Comparison of ENCODE assay signal across 17 mouse cellular contexts in genomic region chr14:60138339-60138738, GRCm38 (mm10). TPM values are rescaled to one million over a fixed set of nuclear protein-coding genes. Genes with fewer than 3 reads are reported as not detected.
A peak's percentile ranks its signal among the peaks of the same experiment; 100 is the strongest.
DNase-seq lines count a peak whose midpoint lies in the region; ATAC-seq lines count a peak whose summit lies in the region.
"Had no signal": no experiment of that assay in that cellular context is flagged by ENCODE, and none has a peak within 500 bp of the region (broad histone marks: within the 10 kb centered on the region; RNA-seq: fewer than 3 reads in every experiment).

No protein-coding gene starts in this region.

- peak; percentile 56; the same call in 1 of the 2 replicates for ATAC-seq in intestine, embryonic 15.5 days
- no peak for ATAC-seq in intestine, embryonic 16.5 days
- peak; percentile 47 for ATAC-seq in CD4-positive, CD25-positive, alpha-beta regulatory T cell, adult 4 months
- ATAC-seq in common myeloid progenitor, adult 5-6 weeks (replicated peaks; ENCODE audit: low read depth, poor library complexity, severe bottlenecking) = peak; percentile 62; the same call in 1 of the 2 replicates

- DNase-seq in thymus, postnatal 14 days = peak; percentile 41
- DNase-seq in right cerebral cortex, postnatal 36 days (ENCODE audit: low spot score in 2 of 2) = no peak
- no peak for DNase-seq in left cerebral cortex, postnatal 10 days (ENCODE audit: extremely low spot score in 1 of 2, low spot score in 2 of 2)
- DNase-seq in adrenal gland, adult 8-10 months = no peak
- DNase-seq: B cell, adult 2 months; cerebellum, adult 18-20 months; layer of hippocampus, adult 9-11 months; lung, embryonic 14.5 days; right cerebral cortex, postnatal 4 days had no signal

- H3K4me3 ChIP-seq in intestine, embryonic 15.5 days (replicated peaks) = no peak overlapping the region
- no peak overlapping the region for H3K4me3 ChIP-seq in intestine, embryonic 16.5 days (ENCODE audit: low read length)
- H3K4me3 ChIP-seq: forebrain, embryonic 10.5 days; limb, embryonic 15.5 days; neural tube, embryonic 12.5 days had no signal

- intact Hi-C loops in left cerebral cortex, postnatal 10 days (cut with DNase I) = no loop called here

- no peaks in the 10 kb centered on the region for H3K9me3 ChIP-seq in intestine, embryonic 15.5 days
- no peaks in the 10 kb centered on the region for H3K9me3 ChIP-seq in intestine, embryonic 16.5 days (ENCODE audit: control insufficient read depth, low read length)
- H3K9me3 ChIP-seq: forebrain, embryonic 10.5 days; limb, embryonic 15.5 days; neural tube, embryonic 12.5 days had no signal

- H3K36me3 ChIP-seq in intestine, embryonic 15.5 days = no peaks in the 10 kb centered on the region
- H3K36me3 ChIP-seq in intestine, embryonic 16.5 days (ENCODE audit: control insufficient read depth, insufficient read depth, low read length) = no peaks in the 10 kb centered on the region
- H3K36me3 ChIP-seq: forebrain, embryonic 10.5 days; limb, embryonic 15.5 days; neural tube, embryonic 12.5 days had no signal

- 94% methylated on average over 4 of the region's 4 CpGs for WGBS in intestine, embryonic 15.5 days
- 86% methylated on average over 3 of the region's 4 CpGs for WGBS in intestine, embryonic 16.5 days

- no peak overlapping the region for H3K9ac ChIP-seq in intestine, embryonic 15.5 days
- H3K9ac ChIP-seq in intestine, embryonic 16.5 days (ENCODE audit: low read depth, low read length) = no peak overlapping the region
- H3K9ac ChIP-seq: hindbrain, embryonic 14.5 days; limb, embryonic 15.5 days; lung, embryonic 14.5 days; neural tube, embryonic 12.5 days had no signal

- no peaks in the 10 kb centered on the region for H3K4me1 ChIP-seq in intestine, embryonic 15.5 days (replicated peaks)
- H3K4me1 ChIP-seq in intestine, embryonic 16.5 days (ENCODE audit: control insufficient read depth, insufficient read depth, low read length) = no peaks in the 10 kb centered on the region
- H3K4me1 ChIP-seq: forebrain, embryonic 10.5 days; limb, embryonic 15.5 days; neural tube, embryonic 12.5 days had no signal

- H3K27me3 ChIP-seq in intestine, embryonic 15.5 days (replicated peaks) = no peaks in the 10 kb centered on the region
- H3K27me3 ChIP-seq in intestine, embryonic 16.5 days (replicated peaks; ENCODE audit: control insufficient read depth, insufficient read depth, low read length) = no peaks in the 10 kb centered on the region
- H3K27me3 ChIP-seq: limb, embryonic 15.5 days; neural tube, embryonic 12.5 days had no signal

- no peak overlapping the region for H3K4me2 ChIP-seq in intestine, embryonic 15.5 days (replicated peaks)
- H3K4me2 ChIP-seq in intestine, embryonic 16.5 days (ENCODE audit: low read depth, low read length) = no peak overlapping the region
- H3K4me2 ChIP-seq: hindbrain, embryonic 14.5 days; limb, embryonic 15.5 days; lung, embryonic 14.5 days; neural tube, embryonic 12.5 days had no signal

- no peak overlapping the region for H3K27ac ChIP-seq in intestine, embryonic 15.5 days
- H3K27ac ChIP-seq in intestine, embryonic 16.5 days (ENCODE audit: low read length) = no peak overlapping the region
- H3K27ac ChIP-seq: forebrain, embryonic 10.5 days; hindbrain, embryonic 14.5 days; limb, embryonic 15.5 days; neural tube, embryonic 12.5 days had no signal

RNA-seq across cellular contexts. Expression of gene Atp8a2, which starts 58.6 kb away (rescaled TPM):
- 7.0 and 9.2 TPM in 2 replicates for polyA plus RNA-seq in intestine, embryonic 15.5 days (2015; fragmentation: Nextera tagmentation; extraction: Ambion mirVana)
- 6.3 and 6.7 TPM in 2 replicates for polyA plus RNA-seq in intestine, embryonic 16.5 days (2015; fragmentation: Nextera tagmentation; extraction: Ambion mirVana)
- polyA plus RNA-seq in CD4-positive, CD25-positive, alpha-beta regulatory T cell, adult 4 months (2017; shearing (Covaris generic)) = 1 to 10 TPM in 1 of 2 experiments, under 1 TPM in 1; 0.98 to 1.9 TPM
- total RNA-seq in common myeloid progenitor, adult 5-6 weeks (2017) = 1.0 and 2.4 TPM in 2 replicates
- 10 to 100 TPM; 80.4 to 81.2 TPM for total RNA-seq in left cerebral cortex, postnatal 10 days (2021)
- total RNA-seq in adrenal gland, adult 8-10 months (2022) = 1 to 10 TPM; 1.1 to 4.7 (median 2.3) TPM

Comparison
In these comparisons a context has a peak if more than half of its experiments do, and no peak if none do; other contexts are left out.
1. RNA of gene Atp8a2, which starts 58.6 kb away (total RNA-seq): 80.4 to 81.2 TPM in left cerebral cortex, postnatal 10 days; 1.0 to 2.4 TPM in common myeloid progenitor, adult 5-6 weeks and 1.1 to 4.7 TPM in adrenal gland, adult 8-10 months; every median in the first group is over 10 times any median in the second.